Mouse (Mus musculus) intestine, embryonic 14.5 days (tissue): ENCODE data around the gene Mrm1. TPM values are rescaled to one million over a fixed set of nuclear protein-coding genes. Genes with fewer than 3 reads are reported as not detected.

Experiments used
- ATAC-seq: fragments of 200-750 bp; cut with Nextera tagmentation; replicated peaks from 2 replicates; pipeline ENCODE4 v1.8.0; 2017; ENCODE audit warnings: low read depth, moderate number of reproducible peaks, moderate TSS enrichment, moderate library complexity; ENCODE audit not compliant: low FRiP score, low TSS enrichment
- DNase-seq: peaks from one replicate; pipeline ENCODE4 v3.0.0-alpha.2; 2018; ENCODE audit warnings: low spot score
- H3K27ac ChIP-seq: fragments of 300-500 bp; sonication (generic); 2 replicates; pipeline ENCODE4 v1.5.1; 2014; ENCODE audit warnings: low read depth, mild to moderate bottlenecking, control low read depth
- H3K27me3 ChIP-seq: fragments of 300-500 bp; sonication (generic); replicated peaks from 2 replicates; pipeline ENCODE4 v1.6.1; 2014; ENCODE audit warnings: low read length, control low read depth; ENCODE audit not compliant: control insufficient read depth, insufficient read depth
- H3K36me3 ChIP-seq: fragments of 300-500 bp; sonication (generic); 2 replicates; pipeline ENCODE4 v1.6.1; 2014; ENCODE audit warnings: low read length, control low read depth; ENCODE audit not compliant: control insufficient read depth, insufficient read depth
- H3K4me1 ChIP-seq: fragments of 300-500 bp; sonication (generic); replicated peaks from 2 replicates; pipeline ENCODE4 v1.6.1; 2014; ENCODE audit warnings: low read length, control low read depth, mixed read lengths; ENCODE audit not compliant: control insufficient read depth, insufficient read depth
- H3K4me2 ChIP-seq: fragments of 300-500 bp; sonication (generic); 2 replicates; pipeline ENCODE4 v1.6.1; 2014; ENCODE audit warnings: low read length
- H3K4me3 ChIP-seq: fragments of 300-500 bp; sonication (generic); 2 replicates; pipeline ENCODE4 v1.5.1; 2014; ENCODE audit warnings: low read depth, low read length, control low read depth, mixed read lengths
- H3K9ac ChIP-seq: fragments of 300-500 bp; sonication (generic); 2 replicates; pipeline ENCODE4 v1.6.1; 2014; ENCODE audit warnings: mild to moderate bottlenecking, low read length
- H3K9me3 ChIP-seq: fragments of 300-500 bp; sonication (generic); 2 replicates; pipeline ENCODE4 v1.6.1; 2016; ENCODE audit warnings: low read length, control low read depth; ENCODE audit not compliant: control insufficient read depth
- WGBS: fragments of 180-500 bp; shearing (Covaris S2); extraction: QIAGEN DNeasy Blood & Tissue Kit; methylation state at CpG from one replicate; pipeline ENCODE4 v1.1.7; 2014; 5-methylcytosine and 5-hydroxymethylcytosine counted together
- polyA plus RNA-seq: library from polyadenylated mRNA; unstranded; fragments of >200 nt; fragmentation: Nextera tagmentation; extraction: Ambion mirVana; gene quantifications from 2 replicates; pipeline ENCODE4 v1.2.1, GENCODE M21; 2014

Gene Mrm1
- 15.9 and 16.9 TPM in 2 replicates for polyA plus RNA-seq

DNA sequence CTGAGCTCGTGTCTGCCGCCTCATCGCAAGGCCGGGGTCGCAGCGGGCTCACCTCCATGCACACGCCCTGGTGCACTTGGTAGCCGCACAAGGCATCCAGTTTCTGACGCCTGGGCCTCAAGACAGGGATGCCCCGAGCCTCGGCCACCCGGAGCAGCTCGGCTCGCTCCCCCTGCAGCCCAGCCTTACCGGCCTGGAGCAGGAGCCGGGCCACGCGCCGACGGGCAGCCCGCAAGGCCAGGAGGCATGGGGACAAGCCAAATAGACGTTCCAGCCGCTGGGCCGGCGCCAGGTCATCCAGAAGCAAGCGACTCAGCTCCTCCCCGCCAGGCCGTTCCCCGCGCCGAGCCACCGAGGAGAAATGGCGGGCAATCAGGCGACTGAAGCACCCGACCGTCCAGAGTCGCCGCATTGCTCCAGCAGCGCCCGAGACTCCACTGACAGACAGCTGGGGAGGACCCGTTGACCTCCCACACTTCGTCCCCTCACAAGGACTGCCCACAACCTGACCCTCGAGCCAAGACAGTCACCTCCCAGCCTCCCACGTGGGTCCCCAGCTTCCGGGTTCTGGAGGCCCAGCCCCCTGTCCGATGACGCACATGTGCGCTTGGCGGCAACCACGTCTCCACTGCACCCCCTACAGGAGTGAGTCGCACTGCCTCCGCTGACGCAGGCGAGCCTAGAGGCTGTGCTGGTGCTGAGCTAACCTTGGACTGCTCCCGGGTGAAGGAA, at the start of gene Mrm1:
TSS of gene Mrm1 (minus strand) at position 555 of the 732 bp plus-strand sequence.
- ATAC-seq (peak; percentile 85), DNase-seq (peak; percentile 98)
- no peaks in the 10 kb centered on the region for H3K4me1 ChIP-seq
- peak within 1 kb of the TSS; percentile 86 for H3K27ac ChIP-seq
- peak within 1 kb of the TSS; percentile 82 for H3K4me2 ChIP-seq
- under 1% methylated on average over 55 of the region's 55 CpGs for WGBS
- no peaks in the 10 kb centered on the region for H3K9me3 ChIP-seq
- H3K27me3 ChIP-seq: no peaks in the 10 kb centered on the region
- peak within 1 kb of the TSS; percentile 72 for H3K9ac ChIP-seq
- H3K36me3 ChIP-seq: peaks cover 9% of the 10 kb centered on the region; the same call in 1 of the 2 replicates
- H3K4me3 ChIP-seq: peak within 1 kb of the TSS; percentile 78

DNA sequence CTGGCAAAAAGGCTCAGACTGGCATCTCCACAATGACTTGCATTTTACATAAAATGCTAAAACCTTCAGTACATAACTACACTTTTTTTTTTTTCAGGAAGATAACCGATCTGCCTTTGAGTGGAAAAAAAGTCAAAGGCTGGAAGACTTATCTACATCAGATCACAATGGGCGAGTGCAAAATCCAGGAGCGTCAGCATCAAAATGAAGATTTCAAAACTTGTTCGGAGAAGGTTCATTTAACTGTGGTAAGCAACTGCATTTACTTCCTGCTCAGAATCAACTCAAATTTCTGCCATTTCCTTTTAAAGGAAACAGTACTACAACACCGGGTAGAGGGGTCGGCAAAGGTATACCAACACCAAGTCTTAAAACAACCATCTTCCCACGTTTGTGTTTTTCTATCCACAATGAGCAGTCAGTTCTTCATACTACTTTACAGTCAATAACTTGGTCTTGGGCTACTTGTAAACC, 49.5 kb upstream of the Mrm1 start:
- H3K27ac ChIP-seq: peak overlapping the region; percentile 91
- DNase-seq (no peak), ATAC-seq (no peak)
- H3K9me3 ChIP-seq: no peaks in the 10 kb centered on the region
- H3K36me3 ChIP-seq: peaks cover 26% of the 10 kb centered on the region
- 15% methylated on average over 7 of the region's 7 CpGs for WGBS
- peak overlapping the region; percentile 97 for H3K4me3 ChIP-seq
- H3K4me1 ChIP-seq: peaks cover 21% of the 10 kb centered on the region
- no peaks in the 10 kb centered on the region for H3K27me3 ChIP-seq
- H3K9ac ChIP-seq: peak overlapping the region; percentile 94
- peak overlapping the region; percentile 92 for H3K4me2 ChIP-seq

DNA sequence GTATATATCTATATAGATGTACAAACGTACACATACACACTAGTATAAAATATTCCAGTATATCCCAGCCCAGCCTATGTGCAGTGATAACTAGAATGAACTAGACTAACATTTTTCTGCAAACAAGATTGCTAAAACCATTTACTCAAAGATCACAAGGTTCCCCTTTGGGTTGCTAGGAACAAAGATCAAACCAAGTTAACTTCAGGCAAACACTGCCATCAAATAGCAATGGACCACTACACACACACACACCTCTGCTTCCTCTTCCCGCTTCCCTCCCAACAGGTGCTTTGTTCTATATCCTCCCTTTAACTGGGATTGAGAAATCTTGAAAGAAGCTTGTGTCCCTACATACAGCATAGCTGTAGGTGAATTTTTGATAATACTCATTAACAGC, 48.3 kb upstream of the Mrm1 start:
- Histone ChIP-seq H3K36me3 (peaks cover 33% of the 10 kb centered on the region), H3K4me1 (peaks cover 21% of the 10 kb centered on the region), H3K9ac (no peak overlapping the region), H3K4me2 (no peak overlapping the region), H3K27me3 (no peaks in the 10 kb centered on the region), H3K4me3 (0 out of 2 replicates have a peak overlapping the region, but pooled peaks have one; percentile 11), H3K27ac (no peak overlapping the region), H3K9me3 (no peaks in the 10 kb centered on the region)
- ATAC-seq: no peak
- WGBS: 80% methylated on average over 2 of the region's 2 CpGs
- DNase-seq: no peak

DNA sequence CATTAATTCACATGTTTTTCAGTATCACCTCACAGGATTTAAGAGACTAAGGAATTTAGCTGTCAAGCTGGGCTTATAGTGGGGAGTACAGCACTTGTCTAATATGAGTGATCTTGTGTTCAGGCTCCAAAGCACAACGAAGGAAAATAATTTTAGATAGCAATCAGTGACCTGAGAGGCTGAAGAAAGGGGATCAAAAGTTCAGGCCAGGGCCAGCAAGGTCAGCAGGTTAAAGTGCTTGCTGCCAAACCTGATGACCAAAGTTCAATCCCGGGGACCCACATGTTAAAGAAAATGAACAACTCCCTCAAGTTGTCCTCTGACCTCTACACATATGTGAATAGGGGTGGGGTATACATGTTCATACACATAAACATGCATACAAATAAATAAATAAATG, 46.0 kb upstream of the Mrm1 start:
- no peak overlapping the region for H3K27ac ChIP-seq
- WGBS: 60% methylated on average over 2 of the region's 2 CpGs
- no peak for DNase-seq
- H3K27me3 ChIP-seq: no peaks in the 10 kb centered on the region
- H3K4me2 ChIP-seq: no peak overlapping the region
- H3K4me1 ChIP-seq: peaks cover 15% of the 10 kb centered on the region
- H3K9ac ChIP-seq: no peak overlapping the region
- no peak for ATAC-seq
- peaks cover 55% of the 10 kb centered on the region for H3K36me3 ChIP-seq
- no peaks in the 10 kb centered on the region for H3K9me3 ChIP-seq
- no peak overlapping the region for H3K4me3 ChIP-seq

DNA sequence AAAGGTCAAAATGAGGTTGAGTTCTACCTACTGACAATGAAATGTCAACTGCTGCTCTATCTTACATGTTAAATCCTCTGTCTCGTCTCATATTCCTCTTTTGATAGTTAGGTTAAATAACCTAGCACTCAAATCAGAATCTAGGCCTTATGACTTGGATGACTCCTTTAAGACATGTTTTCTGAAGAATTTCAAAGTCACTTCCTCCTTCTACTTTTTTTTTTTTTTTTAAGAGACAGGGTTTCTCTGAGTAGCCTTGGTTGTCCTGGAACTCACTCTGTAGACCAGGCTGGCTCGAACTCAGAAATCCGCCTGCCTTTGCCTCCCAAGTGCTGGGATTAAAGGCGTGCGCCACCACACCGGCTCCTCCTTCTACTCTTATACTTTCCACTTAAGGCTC, 36.0 kb upstream of the Mrm1 start:
- WGBS: 95% methylated on average over 6 of the region's 6 CpGs
- ATAC-seq (no peak), DNase-seq (no peak)

DNA sequence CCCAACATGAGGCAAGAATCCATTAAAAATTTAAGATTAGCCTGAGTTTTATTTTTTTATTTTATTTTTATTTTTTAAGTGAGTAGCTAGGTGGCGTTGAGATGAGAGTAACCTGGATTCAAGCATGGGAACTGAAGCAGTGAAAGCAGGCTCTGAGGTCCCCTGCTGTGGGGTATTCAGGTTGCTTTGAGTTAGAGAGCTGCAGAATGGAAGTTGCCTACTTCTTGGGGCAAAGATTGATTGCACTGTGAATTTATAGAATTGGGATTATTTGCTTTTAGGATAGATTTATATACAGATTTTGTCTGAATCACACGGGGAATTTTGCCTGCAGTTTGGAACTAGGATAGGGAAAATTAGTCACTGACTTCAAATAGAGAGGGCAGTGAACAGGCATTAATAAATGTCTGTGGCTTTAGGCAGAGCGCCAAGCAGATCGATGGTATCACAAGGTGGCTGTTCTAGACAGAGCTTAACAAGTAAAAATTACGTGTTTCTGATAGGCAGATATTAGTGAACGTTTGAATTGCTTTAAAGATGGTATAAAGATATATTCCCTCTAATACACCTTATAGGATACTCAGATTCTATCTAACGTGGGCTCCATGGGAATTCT, 28.3 kb upstream of the Mrm1 start:
- Histone ChIP-seq H3K9ac (no peak overlapping the region), H3K4me3 (no peak overlapping the region), H3K4me2 (no peak overlapping the region), H3K9me3 (no peaks in the 10 kb centered on the region), H3K27ac (no peak overlapping the region), H3K4me1 (no peaks in the 10 kb centered on the region), H3K27me3 (no peaks in the 10 kb centered on the region), H3K36me3 (peaks cover 67% of the 10 kb centered on the region)
- WGBS: 84% methylated on average over 7 of the region's 7 CpGs
- ATAC-seq: no peak
- DNase-seq: no peak

More for the DNA sequence above, 36.0 kb upstream of the Mrm1 start:
- no peaks in the 10 kb centered on the region for H3K27me3 ChIP-seq
- no peak overlapping the region for H3K4me3 ChIP-seq
- H3K9ac ChIP-seq: no peak overlapping the region
- H3K9me3 ChIP-seq: no peaks in the 10 kb centered on the region
- no peak overlapping the region for H3K27ac ChIP-seq
- no peak overlapping the region for H3K4me2 ChIP-seq
- H3K36me3 ChIP-seq: peaks cover 88% of the 10 kb centered on the region
- no peaks in the 10 kb centered on the region for H3K4me1 ChIP-seq

DNA sequence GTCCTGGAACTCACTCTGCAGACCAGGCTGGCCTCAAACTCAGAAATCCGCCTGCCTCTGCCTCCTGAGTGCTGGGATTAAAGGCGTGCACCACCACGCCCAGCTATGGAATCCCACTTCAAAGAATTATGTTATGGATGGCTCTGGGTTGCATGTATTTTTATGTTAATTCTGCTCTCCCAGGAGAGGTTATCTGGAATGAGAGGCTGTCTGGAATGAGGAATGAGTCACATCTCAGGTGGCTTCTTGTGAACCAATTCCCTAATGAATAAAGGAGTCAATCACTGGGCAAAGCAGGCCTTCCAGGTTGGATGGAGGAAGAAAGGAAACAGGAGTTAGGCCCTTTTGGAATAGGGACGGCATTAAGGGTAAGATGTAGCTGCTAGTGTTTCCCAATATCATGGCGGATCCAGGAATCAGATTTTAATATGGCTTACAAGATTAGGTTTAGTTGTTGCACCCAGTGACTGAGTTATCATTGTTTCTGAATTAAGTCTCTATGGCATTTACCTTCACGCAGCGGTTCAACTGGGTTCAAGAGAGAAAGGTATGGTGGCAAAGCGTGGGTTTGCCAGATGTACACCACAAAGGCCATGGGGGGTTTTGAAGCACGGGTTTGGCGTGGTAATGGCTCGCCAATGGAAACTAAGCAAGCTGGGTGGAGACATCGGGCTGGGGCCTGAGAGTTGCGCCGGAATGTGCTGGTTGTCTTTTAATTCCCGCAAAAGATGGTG, 27.6 kb upstream of the Mrm1 start:
- no peak overlapping the region for H3K4me2 ChIP-seq
- no peaks in the 10 kb centered on the region for H3K4me1 ChIP-seq
- H3K4me3 ChIP-seq: no peak overlapping the region
- no peak overlapping the region for H3K9ac ChIP-seq
- no peaks in the 10 kb centered on the region for H3K9me3 ChIP-seq
- H3K27me3 ChIP-seq: no peaks in the 10 kb centered on the region
- H3K27ac ChIP-seq: no peak overlapping the region
- WGBS: 95% methylated on average over 15 of the region's 15 CpGs
- DNase-seq: no peak
- H3K36me3 ChIP-seq: peaks cover 63% of the 10 kb centered on the region
- ATAC-seq: no peak

DNA sequence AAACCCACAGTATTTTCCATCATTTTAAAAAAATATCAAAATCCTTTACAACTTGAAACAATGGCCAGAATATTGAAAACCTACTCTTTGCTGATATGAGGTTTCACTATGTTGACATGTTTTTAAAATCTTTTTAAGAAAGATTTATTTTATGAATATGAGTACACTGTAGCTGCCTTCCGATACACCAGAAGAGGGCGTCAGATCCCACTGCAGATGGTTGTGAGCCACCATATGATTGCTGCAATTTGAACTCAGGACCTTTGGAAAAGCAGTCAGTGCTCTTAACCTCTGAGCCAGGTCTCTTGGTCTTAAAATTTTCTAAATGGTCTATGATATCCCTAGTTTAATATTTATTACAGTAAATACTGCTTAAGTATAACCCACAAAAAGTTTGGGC, 20.0 kb upstream of the Mrm1 start:
- H3K36me3 ChIP-seq: peaks cover 83% of the 10 kb centered on the region
- H3K4me1 ChIP-seq: no peaks in the 10 kb centered on the region
- no peaks in the 10 kb centered on the region for H3K27me3 ChIP-seq
- ATAC-seq: no peak
- no peak overlapping the region for H3K9ac ChIP-seq
- no peak overlapping the region for H3K4me2 ChIP-seq
- no peak overlapping the region for H3K27ac ChIP-seq
- 87% methylated on average over 2 of the region's 2 CpGs for WGBS
- H3K9me3 ChIP-seq: no peaks in the 10 kb centered on the region
- DNase-seq: no peak
- H3K4me3 ChIP-seq: no peak overlapping the region
